Mouse (Mus musculus) heart, postnatal 14 days (tissue): ENCODE data around the gene Efs. TPM values are rescaled to one million over a fixed set of nuclear protein-coding genes. Genes with fewer than 3 reads are reported as not detected.
"Not testable (repeated sequence)": the region's sequence is repeated elsewhere in the genome, so short reads cannot be mapped to it uniquely, and the experiment has no call there.

Experiments
- DNase-seq, 2 experiments: peaks; one replicate each; pipeline ENCODE4 v3.0.0; 2021 to 2022
- intact Hi-C: fragments of 180-260 bp; cut with DNase I; formaldehyde crosslinking; loops from one replicate; pipeline ENCODE4 v1.15.1; 2025
- total RNA-seq, 2 experiments: library from RNA; stranded (reverse); gene quantifications; 2 replicates each; pipeline ENCODE4 v1.2.3; 2021

Gene Efs
- total RNA-seq, 2 experiments from 2014 or later, result 4.1 to 4.6 TPM

DNA sequence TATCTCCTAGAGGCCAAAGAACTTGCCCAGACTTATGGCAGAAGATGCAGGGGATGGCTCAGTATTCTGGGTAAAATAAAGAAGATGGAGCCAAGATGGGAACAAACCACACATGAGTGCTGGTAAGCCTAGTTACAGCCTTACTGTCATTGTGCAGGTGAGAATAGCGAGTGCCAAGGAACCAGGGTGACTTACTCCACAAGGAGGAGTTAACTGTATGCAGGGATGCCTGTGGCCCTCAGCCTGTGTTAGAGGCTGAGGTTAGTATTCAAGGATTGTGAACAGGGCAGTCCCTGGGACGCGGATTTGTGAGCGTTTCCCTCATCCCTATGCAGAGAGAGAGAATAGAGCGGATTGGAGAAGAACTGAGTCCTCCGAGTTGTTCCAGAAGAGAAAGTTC is 25.7 kb upstream of the Efs start:
- DNase-seq, result peak in 1 of 2 experiments; percentile 11
- intact Hi-C loops, result no loop called here

DNA sequence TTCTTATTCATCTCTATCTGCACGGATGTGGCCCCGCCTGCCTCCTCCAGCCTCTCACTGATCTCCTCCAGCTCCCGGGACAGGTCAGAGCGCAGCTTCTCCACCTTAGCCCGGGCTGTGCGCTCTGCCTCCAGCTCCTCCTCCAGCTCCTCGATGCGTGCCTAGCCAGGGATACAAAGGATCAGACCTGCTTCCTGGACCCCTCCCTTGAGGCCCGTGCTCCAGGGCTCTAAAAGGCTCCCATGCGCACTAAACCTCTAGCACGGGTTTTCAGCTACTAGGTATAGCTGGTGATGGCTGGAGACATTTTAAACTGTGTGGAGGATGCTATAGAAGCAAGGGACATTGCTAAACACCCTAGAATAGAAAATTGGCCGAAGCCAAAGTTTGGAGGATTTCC is 24.6 kb upstream of the Efs start:
- intact Hi-C loops, result no loop called here
- DNase-seq, result peak in 1 of 2 experiments; percentile 35

DNA sequence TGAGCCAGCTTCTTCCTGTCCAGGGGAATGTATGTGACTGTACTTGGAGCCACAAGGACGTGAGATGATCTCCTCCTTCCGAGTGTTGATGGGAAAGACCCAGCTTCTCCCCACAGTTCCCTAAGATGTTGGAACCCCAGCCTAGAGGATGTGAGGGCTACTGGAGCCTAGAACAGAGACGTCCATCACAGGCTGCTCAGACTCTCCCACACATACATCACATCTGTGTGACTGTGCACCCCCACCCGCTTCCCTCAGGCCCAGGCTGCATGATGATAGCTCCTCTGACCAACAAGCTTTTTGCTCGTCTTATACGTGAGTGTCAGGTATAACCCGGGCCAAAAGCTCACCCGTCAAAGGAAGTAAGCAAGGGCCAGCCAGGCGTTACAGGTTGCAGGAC is 22.9 kb upstream of the Efs start:
- DNase-seq, result peak in 1 of 2 experiments; percentile 18
- intact Hi-C loops, result loop anchor here (2.0 kb wide), 1 partner anchor 26 kb away; no protein-coding TSS in a partner anchor

DNA sequence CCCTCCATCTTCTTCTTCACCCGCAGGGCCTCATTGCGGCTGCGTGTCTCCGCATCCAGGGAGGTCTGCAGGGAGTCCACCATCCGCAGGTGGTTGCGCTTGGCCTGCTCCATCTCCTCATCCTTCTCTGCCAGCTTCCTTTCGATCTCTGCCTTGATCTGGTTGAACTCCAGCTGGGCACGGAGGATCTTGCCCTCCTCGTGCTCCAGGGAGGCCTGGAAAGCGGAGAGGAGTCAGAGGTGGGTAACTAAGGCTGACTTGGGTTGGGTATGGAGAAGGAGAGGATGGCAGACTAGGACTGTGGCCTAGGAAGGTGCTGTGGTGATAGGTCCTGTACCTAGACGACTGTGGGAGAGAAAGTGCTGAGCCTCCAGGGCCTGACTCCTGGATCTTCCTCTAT is 21.1 kb upstream of the Efs start:
- intact Hi-C loops, result not testable (repeated sequence)
- peak in 1 of 2 experiments; percentile 29 for DNase-seq

DNA sequence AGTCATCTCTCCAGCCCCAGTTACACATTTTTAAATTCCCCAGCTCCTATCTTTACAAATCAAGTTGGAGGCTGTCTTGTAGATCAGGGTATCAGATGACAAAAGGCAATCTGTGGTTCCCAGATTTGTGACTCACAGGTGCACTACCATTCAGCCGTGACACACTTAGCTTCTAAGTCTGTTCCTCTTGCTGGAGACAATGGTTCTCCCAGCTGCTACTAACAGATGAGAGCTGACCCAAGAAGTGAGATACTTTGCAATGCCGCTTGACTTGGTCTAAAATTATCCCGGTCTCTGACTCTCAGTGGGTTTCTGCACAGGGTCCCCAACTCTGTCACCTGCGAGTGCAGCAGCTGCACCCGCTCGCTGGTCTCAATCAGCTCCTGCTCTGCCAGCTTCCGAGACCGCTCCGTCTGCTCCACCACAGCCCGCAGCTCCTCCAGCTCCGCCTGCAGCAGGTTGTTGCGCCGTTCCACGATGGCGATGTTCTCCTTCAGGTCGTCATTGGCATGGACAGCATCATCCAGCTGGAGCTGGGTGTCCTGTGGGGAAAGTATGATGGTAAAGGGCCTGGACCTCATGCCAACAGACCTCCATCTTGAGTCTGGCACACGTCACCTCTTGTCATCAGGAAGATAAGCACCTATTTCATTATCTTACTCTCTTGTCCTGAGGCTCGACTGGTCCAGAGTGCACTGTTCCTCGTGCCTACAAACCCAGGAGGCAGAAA is 20.2 kb upstream of the Efs start:
- intact Hi-C loops, result no loop called here
- DNase-seq, result peak in 1 of 2 experiments; percentile 49

DNA sequence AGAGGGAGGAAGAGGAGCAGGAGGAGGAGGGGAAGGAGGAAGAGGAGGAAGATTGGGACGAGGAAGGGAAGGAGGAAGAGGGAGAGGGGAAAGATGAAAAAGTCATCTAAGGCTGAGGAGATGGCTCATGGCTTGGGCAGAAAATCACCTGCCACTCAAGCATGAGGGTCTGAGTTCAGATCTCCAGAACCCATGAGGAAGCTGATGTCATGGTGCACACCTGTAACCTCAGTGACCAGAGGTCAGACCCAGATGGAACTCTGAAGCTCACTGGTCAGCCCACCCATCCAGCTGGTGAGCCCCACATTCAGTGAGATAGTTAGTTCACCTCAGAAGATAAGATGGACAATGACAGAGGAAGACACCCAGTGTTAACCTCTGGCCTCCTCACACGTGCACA is 19.0 kb upstream of the Efs start:
- intact Hi-C loops, result no loop called here

DNA sequence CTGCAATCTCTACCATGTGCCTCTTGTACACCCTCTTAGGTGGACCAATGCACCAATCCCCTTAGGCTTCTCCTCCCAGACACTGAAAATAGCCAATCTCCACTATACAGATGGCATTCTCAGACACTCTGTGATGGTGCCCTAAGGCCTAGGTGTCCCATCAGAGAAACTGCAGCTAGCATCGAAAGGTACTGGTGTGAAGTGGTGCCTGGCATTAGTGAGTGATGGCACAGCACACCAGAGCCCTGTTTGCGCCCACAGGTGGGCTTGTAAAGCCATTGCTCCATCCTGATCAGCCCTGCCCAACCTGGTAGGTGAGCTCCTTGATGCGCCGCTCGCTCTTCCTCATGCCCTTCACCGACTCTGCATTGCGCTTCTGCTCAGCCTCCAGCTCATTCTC is 18.0 kb upstream of the Efs start:
- intact Hi-C loops, result no loop called here
- DNase-seq, result no peak

More for the DNA sequence above, 19.0 kb upstream of the Efs start:
- peak in 1 of 2 experiments; percentile 20 for DNase-seq

DNA sequence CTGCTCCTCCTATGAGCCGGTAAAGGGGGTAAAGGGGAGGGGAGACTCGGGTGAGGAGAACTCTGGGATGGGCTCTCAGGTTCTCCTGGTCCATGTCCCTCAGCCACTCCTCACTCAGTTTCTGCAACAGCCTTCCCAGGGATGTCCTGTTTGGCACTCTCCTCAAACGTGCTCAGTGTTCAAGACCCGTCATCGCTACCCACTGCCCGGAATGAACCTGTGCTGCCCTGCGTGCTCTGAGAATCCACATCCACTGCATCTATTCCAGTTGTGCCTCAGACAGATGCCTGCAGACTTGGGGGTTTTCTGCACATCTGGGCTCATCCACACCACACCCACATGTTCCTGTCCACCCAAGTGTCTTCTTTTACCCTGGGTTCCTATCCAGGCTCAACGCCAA is 16.6 kb upstream of the Efs start:
- DNase-seq, result peak in 1 of 2 experiments; percentile 35
- intact Hi-C loops, result no loop called here

DNA sequence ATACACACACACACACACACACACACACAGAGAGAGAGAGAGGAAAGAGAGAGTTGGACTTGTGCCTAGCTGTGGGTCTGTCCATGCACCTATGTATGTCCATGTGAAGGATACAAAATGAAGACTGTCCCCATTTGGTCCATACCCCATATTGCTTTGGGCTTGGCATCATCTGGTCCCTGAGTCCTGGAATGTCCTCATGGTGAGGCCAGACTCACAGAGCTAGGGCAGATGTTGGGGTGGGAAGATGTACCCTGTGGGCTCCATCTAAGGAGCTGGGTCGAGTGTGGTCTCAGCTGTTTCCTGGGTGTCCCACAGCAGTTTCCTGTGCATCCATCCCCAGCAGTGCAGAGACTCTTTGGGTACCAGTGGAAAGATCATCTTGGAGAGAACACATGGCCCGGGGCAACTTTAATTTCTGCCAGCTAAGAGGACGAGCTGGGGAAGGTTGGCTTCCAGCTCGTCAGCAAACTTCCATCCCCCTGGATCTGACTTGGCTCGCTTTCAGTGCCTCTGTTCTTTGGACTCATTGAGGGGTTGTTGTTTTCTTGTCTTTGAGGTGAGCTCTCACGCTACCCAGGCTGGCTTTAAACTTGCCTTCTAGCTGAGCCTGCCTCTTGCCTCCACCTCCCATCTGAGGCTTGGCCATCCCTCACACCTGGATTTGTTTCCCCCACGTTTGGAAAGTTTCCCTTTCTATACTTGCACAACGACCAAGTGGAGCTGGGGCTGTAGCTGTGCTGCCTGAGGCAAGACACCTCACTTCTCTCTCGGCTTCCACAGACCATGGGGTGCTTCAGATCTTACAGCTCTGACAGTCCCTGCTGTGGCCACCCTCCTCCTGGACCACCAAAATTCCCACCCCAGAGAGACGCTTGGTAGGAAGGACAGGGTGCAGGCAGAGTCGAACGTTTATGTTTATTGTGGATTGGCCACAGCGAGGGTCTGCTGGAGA is 15.4 kb upstream of the Efs start:
- intact Hi-C loops, result no loop called here
- peak in 1 of 2 experiments; percentile 48 for DNase-seq

DNA sequence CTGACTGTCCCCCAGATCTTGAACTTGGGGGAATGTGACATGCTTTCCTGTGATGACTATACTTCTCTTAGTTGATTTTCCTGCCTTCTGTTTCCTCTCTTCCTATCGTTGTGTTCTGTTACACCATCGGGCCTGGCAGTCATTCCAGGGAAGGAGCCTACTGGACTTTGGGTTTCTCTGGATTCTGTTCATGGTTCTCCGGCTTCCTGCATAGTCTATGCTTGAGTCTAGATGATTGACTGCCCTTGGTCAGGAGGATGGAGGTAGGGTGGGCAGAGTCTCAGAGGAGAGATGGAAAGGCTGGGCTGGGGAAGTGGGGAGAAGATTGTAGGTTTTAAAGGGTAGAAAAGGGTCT is 14.2 kb upstream of the Efs start:
- peak in 1 of 2 experiments; percentile 50 for DNase-seq
- intact Hi-C loops, result no loop called here

DNA sequence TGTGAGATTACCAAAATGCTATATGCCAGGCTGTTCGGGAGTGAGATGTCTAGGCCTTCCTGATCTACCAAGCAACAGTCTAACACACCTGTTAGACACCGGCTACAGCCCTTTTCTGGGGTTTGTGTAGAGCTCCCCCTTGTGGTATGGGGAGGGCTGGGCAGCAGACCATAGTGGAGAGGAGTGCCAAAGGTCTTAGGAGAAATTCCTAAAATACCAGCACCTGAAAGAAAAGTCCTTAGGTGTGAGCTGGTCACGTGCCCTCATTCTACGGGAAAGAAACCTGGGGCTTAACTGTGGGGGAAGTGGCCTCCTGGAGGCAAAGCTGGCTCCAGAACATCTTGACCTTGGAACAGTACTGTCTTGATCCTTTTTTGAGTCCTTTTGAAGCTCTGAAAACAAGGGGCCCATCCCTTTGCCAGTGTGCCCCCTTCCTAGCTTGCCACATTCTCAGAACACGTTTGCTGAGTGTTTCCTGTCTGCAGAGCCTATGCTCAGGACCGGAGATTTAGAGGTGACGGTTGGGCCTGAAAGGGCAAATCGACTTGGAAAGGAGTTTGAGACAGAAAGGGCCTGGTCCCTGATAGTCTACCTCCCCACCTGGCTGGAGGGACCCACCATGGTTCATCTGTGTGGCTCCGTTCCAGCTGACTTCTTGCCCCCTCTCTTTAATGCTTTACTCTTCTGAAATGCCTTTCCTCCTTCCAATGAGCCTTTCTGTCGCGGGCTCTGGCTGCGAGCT is 13.7 kb upstream of the Efs start:
- peak; percentile 72 to 85 for DNase-seq
- intact Hi-C loops, result loop anchor here (1.0 to 5.0 kb wide), 4 partner anchors 37 to 227 kb away; partner anchors contain the start of gene Cebpe

DNA sequence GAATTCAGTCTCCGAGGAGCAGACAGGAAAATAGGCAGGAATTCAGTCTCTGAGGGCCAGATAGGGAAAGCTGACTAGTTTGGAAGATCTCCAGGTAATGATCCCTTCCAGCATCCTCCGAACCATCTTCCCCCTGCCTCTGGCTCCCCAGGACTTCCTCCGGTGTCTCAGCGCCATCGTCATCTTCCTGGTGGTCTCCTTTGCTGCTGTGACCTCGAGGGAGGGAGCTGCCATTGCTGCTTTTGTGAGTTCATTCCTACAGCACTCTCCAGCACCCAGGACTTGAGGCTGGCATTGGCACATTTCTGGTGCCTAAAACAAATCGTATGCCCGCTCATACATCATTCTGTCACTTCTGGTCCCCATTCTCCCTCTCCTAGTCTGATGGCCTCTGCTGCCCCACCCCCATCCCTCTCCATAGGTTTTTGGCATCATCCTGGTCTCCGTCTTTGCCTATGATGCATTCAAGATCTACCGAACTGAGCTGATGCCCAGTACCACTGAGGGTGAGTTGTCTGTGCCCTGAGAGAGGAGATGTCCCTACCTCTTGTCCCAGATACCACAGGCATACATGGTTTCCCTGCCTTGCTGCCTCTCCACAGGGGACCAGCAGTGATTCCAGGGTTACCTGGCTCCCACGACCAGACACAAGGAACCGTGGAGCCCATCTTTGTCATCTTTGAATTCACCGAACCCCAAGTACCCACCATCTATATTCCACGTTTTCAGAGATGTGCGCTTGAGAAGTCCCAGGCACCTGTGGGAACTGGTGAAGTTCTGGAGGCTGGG is 12.7 kb upstream of the Efs start:
- intact Hi-C loops, result loop anchor here (1.0 to 5.0 kb wide), 4 partner anchors 36 to 226 kb away; partner anchors contain the start of gene Cebpe
- peak; percentile 52 to 70 for DNase-seq

DNA sequence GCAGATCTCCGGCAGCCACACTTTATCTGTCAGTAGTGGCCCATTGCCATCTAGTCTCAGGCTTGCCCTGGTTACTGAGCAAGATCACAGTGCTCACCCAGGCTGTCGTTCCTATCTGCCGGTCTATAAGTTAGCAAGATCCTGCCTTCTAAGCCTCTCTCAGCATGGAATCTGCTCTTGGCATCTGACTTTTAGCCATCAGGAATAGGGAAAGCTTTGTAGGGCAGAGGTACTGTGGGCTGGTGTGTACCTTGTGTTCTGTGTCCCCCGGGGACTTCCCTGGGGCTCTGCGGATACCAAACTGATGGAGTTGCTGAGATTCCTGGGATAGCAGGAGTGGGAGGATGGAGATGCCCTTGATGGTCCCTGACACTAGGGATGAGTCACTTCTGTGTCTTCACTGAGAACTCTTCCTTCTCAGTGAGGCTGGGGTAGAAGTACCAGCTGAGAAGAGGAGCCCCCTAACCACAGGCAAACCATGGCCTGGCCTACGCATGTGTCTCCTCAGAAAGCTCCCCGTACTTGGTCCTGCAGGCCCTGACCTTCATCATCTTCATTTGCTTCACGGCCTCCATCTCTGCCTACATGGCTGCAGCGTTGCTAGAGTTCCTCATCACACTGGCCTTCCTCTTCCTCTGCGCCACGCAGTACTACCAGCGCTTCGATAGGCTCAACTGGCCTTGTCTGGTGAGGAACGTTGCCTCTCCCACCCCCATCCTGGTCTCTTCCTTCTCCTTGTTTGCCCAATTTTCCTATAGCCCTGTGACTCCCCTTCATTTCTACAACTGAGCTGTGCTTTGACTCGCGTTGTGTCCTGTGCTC is 11.6 kb upstream of the Efs start:
- peak in 1 of 2 experiments; percentile 56 for DNase-seq
- intact Hi-C loops, result loop anchor here (2.0 to 5.0 kb wide), 3 partner anchors 70 to 225 kb away; partner anchors contain the start of gene Cebpe

DNA sequence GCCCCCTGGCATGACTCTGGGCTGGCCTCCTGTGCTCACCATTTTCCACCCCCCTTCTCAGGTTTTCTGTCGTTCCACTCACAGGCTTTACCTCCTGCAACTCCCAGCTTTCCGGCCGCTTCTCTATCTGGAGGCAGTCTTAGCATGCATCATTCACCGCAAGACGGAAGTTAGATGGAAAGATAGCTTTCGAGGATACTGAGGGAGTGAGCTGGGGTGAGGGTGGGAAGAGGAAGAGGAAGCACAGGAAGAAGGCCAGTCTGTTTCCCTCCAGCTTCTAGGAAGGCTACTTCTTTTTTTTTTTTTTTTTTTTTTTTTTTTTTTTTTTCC is 10.9 kb upstream of the Efs start:
- intact Hi-C loops, result loop anchor here (5.0 kb wide), 2 partner anchors 71 to 224 kb away; partner anchors contain the start of gene Cebpe
- DNase-seq, result no peak

DNA sequence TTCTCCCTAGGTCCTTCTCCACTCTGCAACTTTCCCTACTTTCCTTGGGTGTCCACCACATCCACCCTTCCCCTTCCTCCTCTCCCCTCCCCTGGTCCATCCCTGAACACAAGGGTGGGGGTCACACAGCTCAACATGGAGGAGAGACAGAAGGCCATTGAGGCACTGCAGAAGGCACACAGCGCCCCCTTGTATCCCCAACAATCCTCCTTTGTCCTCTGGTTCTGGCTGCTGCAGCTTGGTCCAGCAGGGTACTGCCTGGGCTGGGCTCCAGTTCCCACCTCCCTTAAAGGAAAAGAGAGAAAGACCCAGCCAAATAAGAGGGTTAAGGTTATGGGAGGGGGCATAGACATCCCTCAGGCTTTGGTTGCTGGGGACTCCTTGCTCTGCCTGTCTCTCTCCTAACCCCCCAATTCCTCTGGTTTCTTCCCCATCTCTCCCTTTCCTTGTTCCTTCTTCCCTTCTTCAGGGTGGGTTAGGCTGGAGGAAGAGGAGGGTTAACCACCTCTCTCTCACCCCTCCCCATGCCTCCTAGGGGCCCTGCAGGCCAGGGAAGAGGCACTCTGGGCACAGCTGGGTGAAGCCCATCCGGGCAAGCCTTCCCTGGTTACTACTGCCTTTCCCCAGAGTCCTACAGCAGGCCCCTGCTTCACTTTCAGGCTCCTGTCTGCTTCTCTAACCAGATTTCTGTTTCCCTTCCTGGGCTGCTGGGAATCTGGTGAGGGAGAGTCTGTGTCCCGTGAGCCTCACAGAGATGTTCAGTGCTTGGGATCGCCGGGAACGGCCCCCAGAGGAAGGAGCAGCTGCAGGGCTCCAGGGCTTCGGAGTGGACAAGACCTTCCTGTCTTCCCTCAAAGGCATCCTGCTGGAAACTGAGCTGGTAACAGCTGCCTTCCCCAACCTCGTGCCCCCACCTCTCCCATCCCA is 10.2 kb upstream of the Efs start, which contains the start of gene Cmtm5:
Cmtm5 (plus strand) TSS at position 358 of the 927 bp plus-strand sequence.
- intact Hi-C loops, result loop anchor here (5.0 kb wide), 2 partner anchors 71 to 224 kb away; partner anchors contain the start of gene Cebpe
- DNase-seq, result peak in 1 of 2 experiments; percentile 18

DNA sequence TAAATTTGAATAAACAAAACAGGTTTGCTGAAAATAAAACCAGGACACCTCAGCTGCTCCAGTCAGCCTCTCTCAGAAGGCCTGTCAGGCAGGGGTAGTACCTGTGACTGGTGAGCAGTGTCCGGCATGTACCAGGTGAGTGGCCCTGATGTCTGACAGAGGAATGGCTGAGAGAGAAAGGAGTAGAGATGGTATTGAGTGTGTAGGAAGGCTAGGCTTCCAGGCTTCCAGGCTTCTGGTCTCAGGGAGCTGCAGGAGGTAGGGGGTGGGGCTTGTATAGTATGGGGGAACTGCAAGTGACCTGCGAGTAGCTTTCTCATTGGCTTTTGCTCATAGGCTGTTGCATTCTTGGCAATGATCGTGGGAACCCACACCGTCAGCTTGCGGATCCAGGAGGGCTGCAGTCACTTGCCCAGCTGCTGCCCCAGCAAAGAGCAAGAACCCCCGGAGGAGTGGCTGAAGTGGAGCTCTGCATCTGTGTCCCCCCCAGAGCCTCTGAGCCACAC is 6.8 kb upstream of the Efs start, which contains the start of gene Il25:
Il25 (plus strand) TSS at position 51 of the 506 bp plus-strand sequence.
- no peak for DNase-seq
- intact Hi-C loops, result no loop called here

DNA sequence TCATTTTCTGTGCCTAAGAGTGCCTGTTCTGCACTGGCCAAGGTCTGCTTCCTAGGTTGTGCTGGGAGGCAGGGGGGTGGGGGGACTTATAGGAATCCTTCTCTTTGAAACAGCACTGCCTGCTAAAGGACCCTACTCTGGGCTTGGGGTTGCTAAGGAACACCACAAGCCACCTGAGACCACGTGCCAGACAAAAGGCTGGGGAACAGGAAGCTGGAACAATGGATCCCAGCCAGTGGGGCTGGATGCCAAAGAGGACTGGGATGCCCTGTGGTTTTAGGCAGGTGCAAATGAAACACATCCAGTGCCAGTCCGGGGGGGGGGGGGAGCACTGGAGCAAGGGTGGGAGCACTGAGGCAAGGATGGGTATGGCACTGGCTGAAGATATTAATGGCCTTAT is 4.5 kb upstream of the Efs start:
- intact Hi-C loops, result no loop called here
- DNase-seq, result no peak
